Mouse (Mus musculus): ENCODE measurements at regions not wholly inside any gene's neighbourhood (a gene's known extent, or its start where the extent isn't known, plus 50 kb on each side); places are given as distances from the start of the nearest gene placed in this dataset.

DNA sequence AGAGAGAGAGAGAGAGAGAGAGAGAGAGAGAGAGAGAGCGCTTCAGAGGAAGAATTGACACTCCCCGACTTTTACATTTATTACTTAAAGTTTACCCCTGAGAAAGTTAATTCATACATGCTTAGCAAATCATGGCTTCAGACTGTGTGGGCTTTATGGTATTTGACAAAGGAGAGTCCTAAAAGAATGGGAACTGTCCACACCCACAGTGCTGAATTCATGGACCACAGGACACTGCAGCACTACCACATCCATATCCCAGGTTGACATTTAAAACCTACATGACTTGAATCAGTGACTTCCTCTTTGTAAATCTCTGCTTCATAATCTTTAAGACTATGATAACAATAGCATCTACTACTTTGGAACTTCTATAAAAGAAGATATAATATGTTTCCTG, 292.8 kb upstream of the Msl3l2 start:
- TF ChIP-seq CTCF (IDR thresholded peaks at IDR 0.05; ENCODE audit: low read depth) (no peak), EP300 (IDR thresholded peaks at IDR 0.05; ENCODE audit: low read depth) (no peak)

All from liver, postnatal 0 days (tissue).